Comparison of ENCODE assay signal across 21 mouse cellular contexts in genomic region chr6:71583198-71583597, GRCm38 (mm10).
"Had no signal": no experiment of that assay in that cellular context is flagged by ENCODE, and none has a peak within 500 bp of the region (broad histone marks: within the 10 kb centered on the region; RNA-seq: fewer than 3 reads in every experiment).

No protein-coding gene starts in this region.

- H3K4me3 ChIP-seq: kidney, embryonic 15.5 days; limb, embryonic 12.5 days; limb, embryonic 15.5 days; midbrain, embryonic 15.5 days; myocyte; neural tube, embryonic 13.5 days; stomach, embryonic 15.5 days had no signal

- H3K4me2 ChIP-seq: kidney, embryonic 15.5 days; limb, embryonic 12.5 days; limb, embryonic 15.5 days; liver, embryonic 11.5 days; lung, embryonic 14.5 days; midbrain, embryonic 15.5 days; neural tube, embryonic 13.5 days; stomach, embryonic 15.5 days had no signal

- H3K27ac ChIP-seq: kidney, embryonic 15.5 days; limb, embryonic 12.5 days; limb, embryonic 15.5 days; liver, embryonic 14.5 days; macrophage; midbrain, embryonic 15.5 days; neural tube, embryonic 13.5 days; stomach, embryonic 15.5 days had no signal

- DNase-seq: kidney, adult 8-10 months; kidney, postnatal 10 days; kidney, postnatal 36 days; left cerebral cortex, postnatal 4 days; liver, postnatal 0 days; lung, embryonic 14.5 days; retina, postnatal 1 day; right cerebral cortex, postnatal 25 days; spleen, adult 18-20 months; thymus, postnatal 25 days had no signal

- H3K27me3 ChIP-seq: kidney, embryonic 15.5 days; limb, embryonic 12.5 days; limb, embryonic 15.5 days; midbrain, embryonic 15.5 days; neural tube, embryonic 13.5 days; stomach, embryonic 15.5 days had no signal

- H3K4me1 ChIP-seq: kidney, embryonic 15.5 days; limb, embryonic 15.5 days; midbrain, embryonic 15.5 days; neural tube, embryonic 13.5 days; stomach, embryonic 15.5 days had no signal

- H3K9ac ChIP-seq: kidney, embryonic 15.5 days; limb, embryonic 12.5 days; limb, embryonic 15.5 days; liver, embryonic 14.5 days; liver, postnatal 0 days; lung, embryonic 14.5 days; midbrain, embryonic 15.5 days; neural tube, embryonic 13.5 days; stomach, embryonic 15.5 days had no signal

- ATAC-seq: liver, postnatal 0 days; lung, postnatal 0 days; midbrain, embryonic 15.5 days had no signal

- H3K9me3 ChIP-seq: kidney, embryonic 15.5 days; limb, embryonic 12.5 days; limb, embryonic 15.5 days; midbrain, embryonic 15.5 days; neural tube, embryonic 13.5 days; stomach, embryonic 15.5 days had no signal
